Mouse (Mus musculus) gastrocnemius, postnatal 4 days (tissue): Measurements from ENCODE around the gene Impad1. TPM values are rescaled to one million over a fixed set of nuclear protein-coding genes. Genes with fewer than 3 reads are reported as not detected.

ENCODE experiments used
- DNase-seq, 2 experiments: peaks; one replicate each; pipeline ENCODE4 v3.0.0; 2021 to 2022; ENCODE audit warnings: low spot score in 2 of 2, mixed read lengths in 2 of 2
- total RNA-seq, 2 experiments: library from RNA; stranded (reverse); gene quantifications; 2 replicates each; pipeline ENCODE4 v1.2.3; 2021

Gene Impad1
- total RNA-seq, 2 experiments from 2014 or later: 37.5 to 39.2 TPM

DNA sequence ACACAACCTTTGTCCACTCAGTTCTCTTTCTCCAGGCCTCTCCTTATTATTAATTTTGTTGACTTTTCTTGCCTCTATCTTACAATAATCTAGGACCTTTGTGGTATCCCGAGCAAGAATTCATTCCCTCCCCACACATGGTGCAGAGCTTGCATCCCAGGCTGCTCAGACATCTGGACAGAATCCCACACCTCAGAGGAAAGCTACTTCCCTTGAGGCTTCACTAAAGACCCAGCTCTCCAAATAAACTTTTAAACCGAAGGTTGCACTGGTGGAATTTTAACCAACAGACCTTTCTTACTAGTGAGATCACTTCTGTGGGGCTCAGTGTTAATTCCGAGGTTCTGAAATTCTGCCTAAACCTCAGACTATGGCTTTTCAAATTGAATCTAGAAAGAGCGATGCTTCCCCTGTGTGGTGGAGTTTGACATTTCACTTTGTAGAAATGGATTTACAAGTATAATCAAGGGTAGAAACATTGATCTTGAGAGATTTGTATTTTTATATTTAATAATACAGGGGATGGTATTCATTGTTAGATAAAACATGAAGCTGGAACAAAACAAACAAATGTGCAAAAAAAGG lies 75.3 kb downstream of the Impad1 start:
- DNase-seq: no peak
